Mouse (Mus musculus) forebrain, embryonic 15.5 days (tissue): Measurements from ENCODE around the gene Tango2. TPM values are rescaled to one million over a fixed set of nuclear protein-coding genes. Genes with fewer than 3 reads are reported as not detected.

Experiments used
- ATAC-seq: fragments of 200-750 bp; cut with Nextera tagmentation; replicated peaks from 2 replicates; pipeline ENCODE4 v1.8.0; 2017; ENCODE audit warnings: mild to moderate bottlenecking, moderate TSS enrichment, moderate library complexity
- H3K27ac ChIP-seq: fragments of 300-500 bp; sonication (generic); replicated peaks from 2 replicates; pipeline ENCODE4 v1.5.1; 2015; ENCODE audit warnings: mild to moderate bottlenecking, inconsistent platforms
- H3K27me3 ChIP-seq: fragments of 300-500 bp; sonication (generic); 2 replicates; pipeline ENCODE4 v1.6.1; 2015; ENCODE audit warnings: inconsistent platforms
- H3K36me3 ChIP-seq: fragments of 300-500 bp; sonication (generic); 2 replicates; pipeline ENCODE4 v1.6.1; 2015; ENCODE audit warnings: mild to moderate bottlenecking, inconsistent platforms
- H3K4me1 ChIP-seq: fragments of 300-500 bp; sonication (generic); 2 replicates; pipeline ENCODE4 v1.6.1; 2015; ENCODE audit warnings: inconsistent platforms
- H3K4me2 ChIP-seq: fragments of 300-500 bp; sonication (generic); replicated peaks from 2 replicates; pipeline ENCODE4 v1.6.1; 2015; ENCODE audit warnings: mild to moderate bottlenecking, inconsistent platforms
- H3K4me3 ChIP-seq: fragments of 300-500 bp; sonication (generic); 2 replicates; pipeline ENCODE4 v1.5.1; 2015; ENCODE audit warnings: mild to moderate bottlenecking, inconsistent platforms
- H3K9ac ChIP-seq: fragments of 300-500 bp; sonication (generic); replicated peaks from 2 replicates; pipeline ENCODE4 v1.6.1; 2015; ENCODE audit warnings: mild to moderate bottlenecking, inconsistent platforms
- H3K9me3 ChIP-seq: fragments of 300-500 bp; sonication (generic); 2 replicates; pipeline ENCODE4 v1.6.1; 2016; ENCODE audit warnings: inconsistent platforms
- WGBS: fragments of 180-500 bp; shearing (Covaris S2); methylation state at CpG from one replicate; pipeline ENCODE4 v1.1.7; 2015; ENCODE audit warnings: mixed read lengths; 5-methylcytosine and 5-hydroxymethylcytosine counted together
- polyA plus RNA-seq: library from polyadenylated mRNA; unstranded; fragments of >200 nt; fragmentation: Nextera tagmentation; extraction: Ambion mirVana; gene quantifications from 2 replicates; pipeline ENCODE4 v1.2.1, GENCODE M21; 2015

The Tango2 gene
- polyA plus RNA-seq, 1 experiment from 2014 or later = 78.1 TPM

GRCm38 (mm10) chr16:18353106-18353505 is 5.2 kb upstream of the Tango2 start:
- peaks cover 3% of the 10 kb centered on the region; the same call in 1 of the 2 replicates for H3K36me3 ChIP-seq
- H3K4me2 ChIP-seq = no peak overlapping the region
- no peak overlapping the region for H3K9ac ChIP-seq
- no peaks in the 10 kb centered on the region for H3K9me3 ChIP-seq
- no peak overlapping the region for H3K4me3 ChIP-seq
- no peaks in the 10 kb centered on the region for H3K27me3 ChIP-seq
- H3K27ac ChIP-seq = no peak overlapping the region
- 82% methylated on average over 1 of the region's 1 CpGs for WGBS
- ATAC-seq = no peak
- peaks cover 16% of the 10 kb centered on the region for H3K4me1 ChIP-seq

DNA sequence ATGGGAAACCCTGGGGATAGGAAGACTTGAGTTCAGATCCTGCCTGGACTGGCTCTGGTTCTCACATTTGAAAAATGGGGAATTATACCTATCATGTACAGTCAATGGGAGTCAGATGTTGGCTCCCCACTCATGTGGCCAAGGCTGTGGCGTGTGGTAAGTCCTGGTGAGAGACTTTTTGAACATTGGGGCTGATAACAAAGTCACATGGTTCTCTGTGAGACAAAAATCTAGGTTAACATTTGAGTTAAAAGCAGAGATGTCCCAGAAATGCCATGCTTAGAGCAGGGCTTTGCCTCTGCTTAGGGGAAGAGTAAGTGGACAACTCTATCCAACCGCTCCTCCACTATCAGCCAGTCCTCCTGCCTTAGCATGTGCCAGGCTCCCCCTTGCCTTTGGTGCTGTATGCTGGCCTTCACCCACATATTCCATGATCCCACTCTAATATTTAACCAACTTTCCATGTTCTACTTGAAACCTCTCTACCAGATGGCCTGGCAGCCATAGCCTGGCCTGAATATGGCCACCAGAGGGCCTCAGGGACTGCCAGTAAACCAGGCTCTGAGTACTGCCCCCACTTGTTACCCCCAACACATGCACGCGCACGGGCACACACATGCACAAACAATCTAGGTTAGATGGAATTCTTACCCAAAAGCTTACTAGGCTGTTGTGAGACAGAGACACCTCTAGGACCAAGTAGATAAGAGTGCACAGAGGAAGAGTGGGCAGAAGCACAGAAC is 3.6 kb upstream of the Tango2 start:
- Histone ChIP-seq H3K9me3 (no peaks in the 10 kb centered on the region), H3K27ac (no peak overlapping the region), H3K4me1 (peaks cover 25% of the 10 kb centered on the region), H3K9ac (no peak overlapping the region), H3K27me3 (no peaks in the 10 kb centered on the region), H3K36me3 (peaks cover 3% of the 10 kb centered on the region; the same call in 1 of the 2 replicates), H3K4me2 (no peak overlapping the region), H3K4me3 (no peak overlapping the region)
- no peak for ATAC-seq
- WGBS = 53% methylated on average over 5 of the region's 5 CpGs

DNA sequence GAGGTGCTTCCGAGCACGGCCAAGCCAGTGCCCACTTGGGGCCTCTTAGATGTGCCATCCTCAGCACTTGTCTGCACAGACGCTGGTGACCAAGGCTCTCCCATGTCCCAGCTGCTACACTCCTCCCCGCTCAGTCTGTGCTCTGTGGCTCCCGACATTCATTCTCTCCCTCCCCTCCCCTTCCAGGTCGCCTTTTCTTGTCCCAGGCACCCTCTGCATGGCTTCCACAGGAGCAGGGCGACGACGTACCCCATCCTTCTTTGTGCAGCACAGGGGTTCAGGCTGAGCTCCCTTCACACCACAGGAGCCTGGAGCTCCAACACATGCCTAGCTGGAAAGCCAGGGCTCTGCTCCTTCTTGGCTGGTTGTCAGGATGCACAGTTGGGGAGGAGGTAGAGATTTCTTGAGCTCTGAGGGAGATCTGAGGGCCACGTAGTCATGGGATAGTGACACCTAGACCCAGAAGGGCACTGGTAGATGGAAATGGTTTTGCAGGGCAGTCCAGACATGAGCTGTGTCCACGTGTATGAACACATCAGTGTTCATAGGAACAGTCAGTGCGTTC is 1.9 kb upstream of the Tango2 start:
- ATAC-seq = no peak
- H3K4me3 ChIP-seq = no peak overlapping the region
- no peak overlapping the region for H3K27ac ChIP-seq
- no peaks in the 10 kb centered on the region for H3K27me3 ChIP-seq
- H3K9ac ChIP-seq = no peak overlapping the region
- no peaks in the 10 kb centered on the region; the same call in 1 of the 2 replicates for H3K36me3 ChIP-seq
- H3K4me2 ChIP-seq = peak overlapping the region; percentile 71
- 68% methylated on average over 12 of the region's 12 CpGs for WGBS
- no peaks in the 10 kb centered on the region for H3K9me3 ChIP-seq
- peaks cover 30% of the 10 kb centered on the region for H3K4me1 ChIP-seq

- H3K4me2 ChIP-seq = peak overlapping the region; percentile 71
- H3K27ac ChIP-seq = peak overlapping the region; percentile 38
- no peaks in the 10 kb centered on the region for H3K9me3 ChIP-seq
- peaks cover 39% of the 10 kb centered on the region for H3K4me1 ChIP-seq
- H3K4me3 ChIP-seq = peak overlapping the region; percentile 86
- WGBS = under 1% methylated on average over 28 of the region's 28 CpGs
- peak overlapping the region; percentile 82 for H3K9ac ChIP-seq
- ATAC-seq = no peak
- no peaks in the 10 kb centered on the region for H3K27me3 ChIP-seq
- H3K36me3 ChIP-seq = no peaks in the 10 kb centered on the region
Observed at GRCm38 (mm10) chr16:18348601-18349175, 785 bp upstream of the Tango2 start.

DNA sequence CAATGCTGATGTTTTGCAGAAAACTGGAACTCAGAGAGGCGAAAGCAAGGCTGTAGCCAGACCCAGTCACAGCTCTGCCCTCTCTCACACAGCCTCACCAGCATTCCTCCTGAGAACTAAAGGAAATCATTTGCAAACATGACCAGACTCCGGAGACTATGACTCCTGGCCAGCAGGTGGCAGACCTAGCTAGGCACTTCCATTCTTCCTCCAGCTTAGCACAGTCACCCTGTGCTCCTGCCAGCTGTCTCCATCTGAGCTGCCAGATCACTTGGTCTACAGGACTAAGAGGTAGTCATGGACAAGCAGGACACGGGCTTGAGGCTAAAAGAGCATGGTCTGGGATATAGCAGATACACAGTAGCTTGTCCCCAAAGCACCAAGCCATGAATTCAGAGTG is 2.7 kb downstream of the Tango2 start:
- H3K4me1 ChIP-seq = peaks cover 52% of the 10 kb centered on the region
- H3K27ac ChIP-seq = peak overlapping the region; percentile 42; the same call in 1 of the 2 replicates
- no peak overlapping the region for H3K4me2 ChIP-seq
- H3K9ac ChIP-seq = no peak overlapping the region
- H3K9me3 ChIP-seq = no peaks in the 10 kb centered on the region
- no peak overlapping the region for H3K4me3 ChIP-seq
- no peaks in the 10 kb centered on the region for H3K27me3 ChIP-seq
- no peaks in the 10 kb centered on the region for H3K36me3 ChIP-seq
- WGBS = 8% methylated on average over 3 of the region's 3 CpGs
- ATAC-seq = peak; percentile 12; the same call in 1 of the 2 replicates

- Histone ChIP-seq H3K4me1 (peaks cover 50% of the 10 kb centered on the region), H3K27me3 (no peaks in the 10 kb centered on the region), H3K9me3 (no peaks in the 10 kb centered on the region), H3K9ac (peak overlapping the region; percentile 72), H3K36me3 (no peaks in the 10 kb centered on the region), H3K27ac (peak overlapping the region; percentile 77), H3K4me3 (peak overlapping the region; percentile 84), H3K4me2 (peak overlapping the region; percentile 59)
- WGBS = under 1% methylated on average over 37 of the region's 38 CpGs
- ATAC-seq = peak; percentile 95
Observed at GRCm38 (mm10) chr16:18343778-18344177, 4.1 kb downstream of the Tango2 start.

DNA sequence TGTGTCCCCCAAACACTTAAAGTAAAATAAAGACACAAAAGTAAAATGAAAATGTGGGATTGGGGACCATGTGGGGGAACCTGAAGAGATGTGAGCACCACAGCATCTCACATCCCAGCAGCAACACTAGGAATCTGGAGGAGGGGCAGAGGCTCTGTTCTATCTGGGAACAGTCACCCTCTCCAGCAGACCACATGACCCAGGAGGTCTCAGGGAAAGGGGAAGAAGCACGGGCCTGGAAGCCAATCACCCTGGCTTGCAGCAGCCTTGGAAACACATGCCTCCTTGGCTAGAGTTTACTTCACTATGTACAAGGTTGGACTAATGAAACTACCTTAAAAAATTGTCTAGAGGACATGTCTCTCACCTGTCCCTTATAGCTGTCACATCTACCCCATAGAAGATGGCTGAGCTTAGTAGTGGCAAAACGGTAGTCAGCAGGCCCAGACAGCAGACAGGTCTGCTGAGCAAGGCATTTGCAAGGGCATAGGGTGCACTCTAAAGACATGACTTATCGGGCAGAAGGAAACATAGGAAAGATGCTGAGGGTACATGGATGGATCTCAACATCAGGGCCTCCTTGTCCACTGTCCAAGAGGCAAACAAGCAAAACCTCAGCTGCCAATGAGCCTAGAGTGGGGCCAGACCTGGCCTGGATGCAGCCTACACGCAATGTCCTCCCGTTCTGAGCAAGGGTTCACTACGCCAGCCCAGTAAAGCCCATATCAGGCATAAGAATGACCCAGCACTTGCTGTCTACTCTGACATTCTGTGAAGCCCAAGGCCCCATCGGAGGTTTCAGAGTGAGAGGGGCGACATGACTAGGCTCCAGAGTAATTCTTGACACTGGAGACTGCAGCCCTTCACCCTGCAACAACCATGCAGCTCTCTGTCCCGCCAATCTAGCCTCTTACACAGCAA is 5.0 kb downstream of the Tango2 start:
- WGBS = 50% methylated on average over 9 of the region's 9 CpGs
- ATAC-seq = peak; percentile 7
- peak overlapping the region; percentile 77 for H3K27ac ChIP-seq

GRCm38 (mm10) chr16:18342076-18342475 is 5.8 kb downstream of the Tango2 start:
- no peak for ATAC-seq
- no peak overlapping the region for H3K27ac ChIP-seq
- no peak overlapping the region; the same call in 1 of the 2 replicates for H3K9ac ChIP-seq
- no peaks in the 10 kb centered on the region for H3K9me3 ChIP-seq
- H3K27me3 ChIP-seq = no peaks in the 10 kb centered on the region
- 75% methylated on average over 2 of the region's 2 CpGs for WGBS
- H3K4me2 ChIP-seq = no peak overlapping the region
- H3K36me3 ChIP-seq = peaks cover 4% of the 10 kb centered on the region; the same call in 1 of the 2 replicates
- no peak overlapping the region for H3K4me3 ChIP-seq
- peaks cover 39% of the 10 kb centered on the region for H3K4me1 ChIP-seq

More for the DNA sequence above, 5.0 kb downstream of the Tango2 start:
- peak overlapping the region; percentile 84 for H3K4me3 ChIP-seq
- peak overlapping the region; percentile 72 for H3K9ac ChIP-seq
- no peaks in the 10 kb centered on the region for H3K27me3 ChIP-seq
- no peaks in the 10 kb centered on the region for H3K9me3 ChIP-seq
- H3K4me2 ChIP-seq = peak overlapping the region; percentile 59
- no peaks in the 10 kb centered on the region for H3K36me3 ChIP-seq
- peaks cover 48% of the 10 kb centered on the region for H3K4me1 ChIP-seq

GRCm38 (mm10) chr16:18341605-18342004 is 6.3 kb downstream of the Tango2 start:
- Histone ChIP-seq H3K4me2 (no peak overlapping the region), H3K27ac (no peak overlapping the region), H3K4me3 (no peak overlapping the region), H3K36me3 (peaks cover 4% of the 10 kb centered on the region; the same call in 1 of the 2 replicates), H3K9me3 (no peaks in the 10 kb centered on the region), H3K9ac (no peak overlapping the region), H3K4me1 (peaks cover 39% of the 10 kb centered on the region), H3K27me3 (no peaks in the 10 kb centered on the region)
- ATAC-seq = no peak
- WGBS = 90% methylated on average over 8 of the region's 8 CpGs

GRCm38 (mm10) chr16:18339866-18340265 is 8.0 kb downstream of the Tango2 start:
- Histone ChIP-seq H3K36me3 (peaks cover 4% of the 10 kb centered on the region; the same call in 1 of the 2 replicates), H3K4me3 (no peak overlapping the region), H3K27me3 (no peaks in the 10 kb centered on the region), H3K4me1 (peaks cover 34% of the 10 kb centered on the region), H3K4me2 (no peak overlapping the region), H3K9ac (no peak overlapping the region), H3K9me3 (no peaks in the 10 kb centered on the region), H3K27ac (peak overlapping the region; percentile 50; the same call in 1 of the 2 replicates)
- 45% methylated on average over 1 of the region's 1 CpGs for WGBS
- no peak for ATAC-seq

DNA sequence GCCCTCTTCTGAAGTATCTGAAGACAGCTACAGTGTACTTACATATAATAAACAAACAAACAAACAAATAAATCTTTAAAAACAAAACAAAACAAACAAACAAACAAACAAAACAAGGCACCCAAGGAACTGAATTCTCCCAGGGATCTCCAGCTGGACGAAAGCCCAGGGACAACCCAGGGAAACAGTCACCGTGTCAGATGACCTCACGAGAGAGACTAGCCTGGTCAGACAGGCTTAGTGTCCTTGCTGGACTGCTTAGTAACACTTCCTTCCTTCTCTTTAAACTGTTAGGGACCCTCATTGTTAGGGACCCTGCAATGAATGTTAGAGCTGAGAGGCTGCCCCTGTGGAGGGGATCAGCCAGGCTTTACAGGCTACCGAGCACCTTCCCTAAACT is 10.6 kb downstream of the Tango2 start:
- WGBS = 90% methylated on average over 4 of the region's 4 CpGs
- H3K9ac ChIP-seq = no peak overlapping the region
- H3K9me3 ChIP-seq = no peaks in the 10 kb centered on the region
- peaks cover 14% of the 10 kb centered on the region for H3K4me1 ChIP-seq
- peaks cover 4% of the 10 kb centered on the region; the same call in 1 of the 2 replicates for H3K36me3 ChIP-seq
- no peak overlapping the region for H3K4me3 ChIP-seq
- ATAC-seq = no peak
- no peaks in the 10 kb centered on the region for H3K27me3 ChIP-seq
- H3K27ac ChIP-seq = no peak overlapping the region
- H3K4me2 ChIP-seq = no peak overlapping the region
